Mouse (Mus musculus) inflammation-experienced regulatory T-cells, adult 6 months (primary cell): ENCODE measurements around the gene Arhgap11a. TPM values are rescaled to one million over a fixed set of nuclear protein-coding genes. Genes with fewer than 3 reads are reported as not detected.

Experiments
- ATAC-seq: one replicate; pipeline ENCODE4 v1.8.0; 2017
- polyA plus RNA-seq, 3 experiments: library from polyadenylated mRNA; unstranded; fragments of 100-300 nt; shearing (Covaris generic); gene quantifications; one replicate each; pipeline ENCODE4 v1.2.1; 2017

The Arhgap11a gene
- polyA plus RNA-seq = 10 to 100 TPM in 1 of 3 experiments, 1 to 10 TPM in 2; 1.6 to 16.6 (median 2.3) TPM

- peak; percentile 92 for ATAC-seq
Measured at GRCm38 (mm10) chr2:113848245-113849121, at the start of gene Arhgap11a. TSS of gene Arhgap11a (minus strand) at chr2:113848661.

GRCm38 (mm10) chr2:113893385-113894122, 45.1 kb upstream of the Arhgap11a start:
- ATAC-seq = no peak

- ATAC-seq = no peak
Measured at GRCm38 (mm10) chr2:113887166-113887565, 38.7 kb upstream of the Arhgap11a start.

GRCm38 (mm10) chr2:113886061-113886460, 37.6 kb upstream of the Arhgap11a start:
- ATAC-seq = no peak

GRCm38 (mm10) chr2:113870115-113870514, 21.7 kb upstream of the Arhgap11a start:
- peak; percentile 60 for ATAC-seq

GRCm38 (mm10) chr2:113868404-113868803, 19.9 kb upstream of the Arhgap11a start:
- no peak for ATAC-seq

GRCm38 (mm10) chr2:113866155-113866554, 17.7 kb upstream of the Arhgap11a start:
- peak; percentile 79 for ATAC-seq

GRCm38 (mm10) chr2:113849141-113849540, 680 bp upstream of the Arhgap11a start:
- peak; percentile 10 for ATAC-seq

GRCm38 (mm10) chr2:113847678-113848244, 700 bp downstream of the Arhgap11a start:
- ATAC-seq = no peak

- ATAC-seq = no peak
Measured at GRCm38 (mm10) chr2:113845081-113845480, 3.4 kb downstream of the Arhgap11a start.

GRCm38 (mm10) chr2:113841656-113842437, 6.6 kb downstream of the Arhgap11a start:
- no peak for ATAC-seq

- no peak for ATAC-seq
Measured at GRCm38 (mm10) chr2:113839488-113839887, 9.0 kb downstream of the Arhgap11a start.

GRCm38 (mm10) chr2:113835219-113835618, 13.2 kb downstream of the Arhgap11a start:
- ATAC-seq = peak; percentile 71

- ATAC-seq = peak; percentile 94
Measured at GRCm38 (mm10) chr2:113828943-113829882, 19.2 kb downstream of the Arhgap11a start, which contains the start of gene Scg5. TSS of gene Scg5 (minus strand) at chr2:113829121.

- no peak for ATAC-seq
Measured at GRCm38 (mm10) chr2:113828086-113828942, 20.1 kb downstream of the Arhgap11a start.

- peak; percentile 82 for ATAC-seq
Measured at GRCm38 (mm10) chr2:113823909-113824308, 24.6 kb downstream of the Arhgap11a start.

GRCm38 (mm10) chr2:113822367-113822766, 26.1 kb downstream of the Arhgap11a start:
- ATAC-seq = no peak

- no peak for ATAC-seq
Measured at GRCm38 (mm10) chr2:113821176-113821734, 27.2 kb downstream of the Arhgap11a start.

GRCm38 (mm10) chr2:113820117-113820516, 28.3 kb downstream of the Arhgap11a start:
- ATAC-seq = no peak
